Mouse (Mus musculus) CH12.LX (cell line): ENCODE results near the gene Tubg1. TPM values are rescaled to one million over a fixed set of nuclear protein-coding genes. Genes with fewer than 3 reads are reported as not detected.

ENCODE experiments used
- DNase-seq: peaks from one replicate; pipeline ENCODE4 v3.0.0-alpha.2; 2013; ENCODE audit errors: extremely low read depth
- H3K27ac ChIP-seq: 2 replicates; pipeline ENCODE4 v1.5.1; 2012; ENCODE audit warnings: low read depth, mild to moderate bottlenecking, control low read depth, moderate library complexity; ENCODE audit not compliant: insufficient read depth
- H3K27me3 ChIP-seq: replicated peaks from 2 replicates; pipeline ENCODE3; 2012; ENCODE audit warnings: inconsistent platforms
- H3K36me3 ChIP-seq, 2 experiments: replicated peaks in 1 of 2; 2 replicates each; pipeline versions ENCODE3 to v1.6.1; 2012; ENCODE audit warnings: inconsistent platforms in 1 of 2, low read length in 1 of 2, mild to moderate bottlenecking in 1 of 2, mixed read lengths in 1 of 2, moderate library complexity in 1 of 2; ENCODE audit not compliant: control insufficient read depth in 1 of 2, insufficient read depth in 1 of 2
- H3K4me1 ChIP-seq, 2 experiments: 2 replicates each; pipeline ENCODE4 v1.6.1; 2012; ENCODE audit warnings: inconsistent platforms in 1 of 2, moderate library complexity in 1 of 2; ENCODE audit not compliant: insufficient read depth in 2 of 2, control insufficient read depth in 1 of 2
- H3K4me2 ChIP-seq: 2 replicates; pipeline ENCODE4 v1.6.1; 2012; ENCODE audit warnings: low read depth, mild to moderate bottlenecking, control low read depth; ENCODE audit not compliant: poor library complexity, insufficient read depth, severe bottlenecking
- H3K4me3 ChIP-seq, 3 experiments: fragments of 150-350 bp in 1 of 3; sonication (generic) in 1 of 3; replicated peaks in 1 of 3; 2 replicates each; pipeline versions ENCODE3 to v1.5.1; 2011 to 2012; ENCODE audit warnings: low read depth in 2 of 3, low read length in 2 of 3, mild to moderate bottlenecking in 2 of 3, moderate library complexity in 2 of 3, control low read depth in 1 of 3, improper control_type of control experiment in 1 of 3, inconsistent platforms in 1 of 3, mixed read lengths in 1 of 3; ENCODE audit not compliant: poor library complexity in 1 of 3
- H3K79me2 ChIP-seq: replicated peaks from 2 replicates; pipeline ENCODE4 v1.6.1; 2012; ENCODE audit warnings: mild to moderate bottlenecking, moderate library complexity; ENCODE audit not compliant: control insufficient read depth, poor library complexity, insufficient read depth, severe bottlenecking; ENCODE audit errors: extremely low read depth
- H3K9ac ChIP-seq: 2 replicates; pipeline ENCODE4 v1.6.1; 2012; ENCODE audit warnings: low read depth, mild to moderate bottlenecking, control low read depth, moderate library complexity; ENCODE audit not compliant: insufficient read depth
- H3K9me3 ChIP-seq: replicated peaks from 2 replicates; pipeline ENCODE3; 2012; ENCODE audit warnings: low read length, inconsistent platforms, mixed read lengths
- BHLHE40 ChIP-seq: IDR thresholded peaks from 2 replicates; pipeline ENCODE4 v1.6.1; 2011; ENCODE audit warnings: mild to moderate bottlenecking, low read depth, low read length, improper control_type of control experiment
- CHD1 ChIP-seq: IDR thresholded peaks from 2 replicates; pipeline ENCODE4 v1.6.1; 2012; ENCODE audit warnings: low read depth, low read length, improper control_type of control experiment, inconsistent platforms
- CTCF ChIP-seq, 2 experiments: IDR thresholded peaks in 1 of 2; conservative IDR thresholded peaks in 1 of 2; 2 replicates each; pipeline ENCODE4 v1.5.1; 2011 to 2012; ENCODE audit warnings: low read depth in 2 of 2, low read length in 2 of 2, improper control_type of control experiment in 1 of 2, inconsistent platforms in 1 of 2, mild to moderate bottlenecking in 1 of 2, moderate library complexity in 1 of 2
- E2F4 ChIP-seq: IDR thresholded peaks from 2 replicates; pipeline ENCODE4 v1.6.1; 2011; ENCODE audit warnings: low read depth, low read length, improper control_type of control experiment; ENCODE audit not compliant: insufficient replicate concordance
- ELF1 ChIP-seq: IDR thresholded peaks from 2 replicates; pipeline ENCODE4 v1.6.1; 2014; ENCODE audit warnings: low read depth, mild to moderate bottlenecking, inconsistent platforms, low read length, improper control_type of control experiment
- EP300 ChIP-seq: IDR thresholded peaks from 2 replicates; pipeline ENCODE4 v1.6.1; 2011; ENCODE audit warnings: low read length, improper control_type of control experiment
- ETS1 ChIP-seq: conservative IDR thresholded peaks from 2 replicates; pipeline ENCODE4 v1.6.1; 2012; ENCODE audit warnings: low read depth, mild to moderate bottlenecking, inconsistent platforms, low read length, improper control_type of control experiment, moderate library complexity
- GABPA ChIP-seq: IDR thresholded peaks from 2 replicates; pipeline ENCODE4 v1.6.1; 2012; ENCODE audit warnings: low read depth, low read length, improper control_type of control experiment, inconsistent platforms; ENCODE audit not compliant: insufficient replicate concordance
- HCFC1 ChIP-seq: IDR thresholded peaks from 2 replicates; pipeline ENCODE4 v1.6.1; 2012; ENCODE audit warnings: low read depth, mild to moderate bottlenecking, inconsistent platforms, low read length, improper control_type of control experiment
- IRF4 ChIP-seq: IDR thresholded peaks from 2 replicates; pipeline ENCODE4 v1.6.1; 2014; ENCODE audit warnings: low read depth, mild to moderate bottlenecking, inconsistent platforms, low read length, improper control_type of control experiment
- JUN ChIP-seq: IDR thresholded peaks from 2 replicates; pipeline ENCODE4 v1.6.1; 2011; ENCODE audit warnings: low read depth, mild to moderate bottlenecking, low read length, improper control_type of control experiment, moderate library complexity; ENCODE audit not compliant: insufficient read depth
- JUND ChIP-seq: conservative IDR thresholded peaks from 2 replicates; pipeline ENCODE4 v1.6.1; 2011; ENCODE audit warnings: low read depth, low read length, improper control_type of control experiment
- MAFK ChIP-seq: IDR thresholded peaks from 2 replicates; pipeline ENCODE4 v1.6.1; 2011; ENCODE audit warnings: low read length, improper control_type of control experiment; ENCODE audit not compliant: insufficient replicate concordance
- MAX ChIP-seq: IDR thresholded peaks from 2 replicates; pipeline ENCODE4 v1.6.1; 2011; ENCODE audit warnings: low read length, improper control_type of control experiment
- MEF2A ChIP-seq: IDR thresholded peaks from 2 replicates; pipeline ENCODE4 v1.6.1; 2014; ENCODE audit warnings: low read depth, mild to moderate bottlenecking, inconsistent platforms, low read length, improper control_type of control experiment, borderline replicate concordance
- MXI1 ChIP-seq: IDR thresholded peaks from 2 replicates; pipeline ENCODE4 v1.6.1; 2011; ENCODE audit warnings: mild to moderate bottlenecking, low read depth, low read length, improper control_type of control experiment
- MYC ChIP-seq: IDR thresholded peaks from 2 replicates; pipeline ENCODE4 v1.6.1; 2011; ENCODE audit warnings: low read depth, mild to moderate bottlenecking, improper control_type of control experiment, low read length
- NELFE ChIP-seq: IDR thresholded peaks from 2 replicates; pipeline ENCODE4 v1.6.1; 2011; ENCODE audit warnings: low read depth, low read length, improper control_type of control experiment
- NRF1 ChIP-seq: IDR thresholded peaks from 2 replicates; pipeline ENCODE4 v1.6.1; 2014; ENCODE audit warnings: low read depth, mild to moderate bottlenecking, inconsistent platforms, low read length, improper control_type of control experiment, moderate library complexity
- POLR2A ChIP-seq: IDR thresholded peaks from 2 replicates; pipeline ENCODE4 v1.6.1; 2011; ENCODE audit warnings: low read depth, mild to moderate bottlenecking, improper control_type of control experiment, low read length
- POLR2AphosphoS2 ChIP-seq: IDR thresholded peaks from 2 replicates; pipeline ENCODE4 v1.6.1; 2011; ENCODE audit warnings: low read depth, low read length, improper control_type of control experiment
- UBTF ChIP-seq: IDR thresholded peaks from 2 replicates; pipeline ENCODE4 v1.6.1; 2012; ENCODE audit warnings: low read depth, mild to moderate bottlenecking, inconsistent platforms, low read length, improper control_type of control experiment, moderate library complexity
- USF1 ChIP-seq: IDR thresholded peaks from 2 replicates; pipeline ENCODE4 v1.6.1; 2014; ENCODE audit warnings: low read depth, mild to moderate bottlenecking, inconsistent platforms, low read length, improper control_type of control experiment
- ZKSCAN1 ChIP-seq: IDR thresholded peaks from 2 replicates; pipeline ENCODE4 v1.6.1; 2012; ENCODE audit warnings: low read depth, inconsistent platforms, low read length, improper control_type of control experiment, borderline replicate concordance
- ZMIZ1 ChIP-seq: IDR thresholded peaks from 2 replicates; pipeline ENCODE4 v1.6.1; 2012; ENCODE audit warnings: low read depth, mild to moderate bottlenecking, inconsistent platforms, low read length, improper control_type of control experiment
- ZNF384 ChIP-seq: IDR thresholded peaks from 2 replicates; pipeline ENCODE4 v1.6.1; 2012; ENCODE audit warnings: low read depth, low read length, improper control_type of control experiment, inconsistent platforms
- dilution Hi-C: fragments of 300-500 bp; cut with MboI; formaldehyde crosslinking; loops from 2 replicates; pipeline ENCODE4 v1.14.3; 2020; ENCODE audit warnings: low sequenced_read_pairs; ENCODE audit not compliant: extremely low pct_unique_long_range_greater_than_20kb, extremely low pct_ligation_motif_present
- in situ Hi-C: fragments of 300-500 bp; cut with MboI; formaldehyde crosslinking; loops from 3 replicates; pipeline ENCODE4 v1.14.3; 2019; ENCODE audit warnings: low sequenced_read_pairs, low pct_ligation_motif_present, low pct_unique_long_range_greater_than_20kb, mixed read lengths
- polyA plus RNA-seq: library from polyadenylated mRNA; unstranded; fragments of >175 nt; gene quantifications from 2 replicates; pipeline ENCODE4 v1.2.1, GENCODE M21; 2012; ENCODE audit warnings: low read depth; ENCODE audit not compliant: insufficient read length
- total RNA-seq, 2 experiments: library from RNA; depleted of rRNA; stranded (reverse); fragments of 300-350 nt in 1 of 2; fragments of >200 nt in 1 of 2; gene quantifications; 2 replicates each; pipeline ENCODE4 v1.2.3; 2012 to 2014

Tubg1 gene
- total and polyA plus RNA-seq, 3 experiments: 57.4 to 190 (median 108) TPM

DNA sequence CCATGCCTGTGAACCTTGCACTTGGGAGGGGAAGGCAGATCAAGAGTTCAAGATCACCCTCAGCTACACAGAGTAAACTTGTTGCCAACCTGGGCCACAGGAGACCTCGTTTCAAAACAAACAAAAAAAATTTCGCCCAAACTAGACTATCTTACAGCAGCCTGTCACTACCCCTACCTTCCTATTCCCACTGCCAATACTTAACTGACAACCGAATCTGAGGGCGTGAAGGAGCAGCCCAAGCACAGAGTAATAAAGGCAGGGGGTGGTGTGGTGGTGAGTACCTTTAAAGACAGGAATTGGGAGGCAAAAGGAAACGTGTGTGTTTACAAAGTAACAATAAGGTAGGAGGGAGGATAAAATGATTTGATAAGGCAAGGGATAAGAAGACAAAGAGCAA lies 9.0 kb upstream of the Tubg1 start (continued):
- TF ChIP-seq MAFK: no peak
- no peak for TF ChIP-seq USF1
- no peak for TF ChIP-seq NRF1
- no peak for TF ChIP-seq BHLHE40
- no peak for TF ChIP-seq CTCF (conservative IDR thresholded peaks at IDR 0.05 in 1 of 2, IDR thresholded peaks at IDR 0.05 in 1 of 2; ENCODE audit: low read depth in 2 of 2, low read length in 2 of 2)
- TF ChIP-seq NELFE: peak; percentile 16; the same call in 1 of the 2 replicates
- TF ChIP-seq ELF1: no peak
- no peak for TF ChIP-seq ETS1
- no peak for TF ChIP-seq POLR2A
- peak; percentile 60; the same call in 1 of the 2 replicates for TF ChIP-seq CHD1
- TF ChIP-seq JUN: no peak
- no peak for TF ChIP-seq UBTF
- TF ChIP-seq HCFC1: 0 out of 2 replicates have a peak, but pooled peaks have one; percentile 33
- TF ChIP-seq JUND: no peak
- peak; percentile 38 for TF ChIP-seq MXI1
- TF ChIP-seq E2F4: no peak
- TF ChIP-seq, all 38 proteins: peak for 7

DNA sequence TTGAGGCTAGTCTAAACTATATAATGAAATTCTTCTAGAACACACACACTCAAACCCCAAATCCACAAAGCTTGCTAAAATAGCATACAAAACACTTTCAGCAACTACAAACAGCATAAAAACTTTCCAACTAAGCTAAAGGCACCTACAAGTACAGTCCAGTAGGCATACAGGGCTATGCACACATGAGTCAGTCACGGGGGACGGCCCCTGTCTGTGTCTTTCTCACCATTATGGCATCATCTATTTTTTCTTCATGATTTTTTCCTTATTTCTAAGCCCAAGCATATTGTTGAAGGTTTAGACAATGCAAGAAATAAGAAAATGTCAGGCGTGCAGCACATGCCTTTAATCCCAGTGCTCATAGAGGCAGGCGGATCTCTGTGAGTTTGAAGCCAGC lies 8.6 kb upstream of the Tubg1 start:
- no peak overlapping the region for H3K4me3 ChIP-seq
- peaks cover 16 to 65% of the 10 kb centered on the region in 2 experiments for H3K4me1 ChIP-seq
- in situ Hi-C loops (no loop called here), dilution Hi-C loops (no loop called here)
- H3K27ac ChIP-seq: peak overlapping the region; percentile 76
- peak overlapping the region; percentile 46 for H3K9ac ChIP-seq
- TF ChIP-seq EP300 (peak; percentile 55), ZMIZ1 (peak; percentile 59; the same call in 1 of the 2 replicates), HCFC1 (no peak), IRF4 (no peak), GABPA (no peak), MEF2A (peak; percentile 79; the same call in 1 of the 2 replicates), ELF1 (no peak; the same call in 1 of the 2 replicates), ZKSCAN1 (no peak), CTCF (conservative IDR thresholded peaks at IDR 0.05 in 1 of 2, IDR thresholded peaks at IDR 0.05 in 1 of 2; ENCODE audit: low read depth in 2 of 2, low read length in 2 of 2) (no peak), MYC (no peak; the same call in 1 of the 2 replicates), JUN (no peak), JUND (no peak), POLR2AphosphoS2 (no peak), ETS1 (peak; percentile 42; the same call in 1 of the 2 replicates), BHLHE40 (peak; percentile 85), POLR2A (no peak), ZNF384 (peak; percentile 41), UBTF (no peak), MAX (peak; percentile 56; the same call in 1 of the 2 replicates)
- H3K9me3 ChIP-seq: peaks cover 13% of the 10 kb centered on the region
- H3K27me3 ChIP-seq: no peaks in the 10 kb centered on the region
- H3K79me2 ChIP-seq: peaks cover 91% of the 10 kb centered on the region
- H3K4me2 ChIP-seq: peak overlapping the region; percentile 70
- DNase-seq: peak; percentile 76
- peaks cover 15 to 61% of the 10 kb centered on the region in 2 experiments for H3K36me3 ChIP-seq
